ENCODE assay signal across 16 mouse cellular contexts in genomic region chr12:71053031-71053430, GRCm38 (mm10). TPM values are rescaled to one million over a fixed set of nuclear protein-coding genes. Genes with fewer than 3 reads are reported as not detected.
DNase-seq lines count a peak whose midpoint lies in the region; TF ChIP-seq lines count a peak whose summit lies in the region.
"Had no signal": no experiment of that assay in that cellular context is flagged by ENCODE, and none has a peak within 500 bp of the region (broad histone marks: within the 10 kb centered on the region; RNA-seq: fewer than 3 reads in every experiment).

No protein-coding gene starts in this region.

- TF ChIP-seq EP300 in heart, adult 2 months (IDR thresholded peaks at IDR 0.05; ENCODE audit: insufficient read depth, low read depth, low read length): no peak

- H3K36me3 ChIP-seq in heart, adult 2 months (ENCODE audit: control insufficient read depth, insufficient read depth, low read length): peaks cover 10% of the 10 kb centered on the region
- H3K36me3 ChIP-seq: forebrain, embryonic 15.5 days had no signal

- DNase-seq in heart, adult 11 months: peak; percentile 91
- DNase-seq in heart, adult 2 months: no peak
- DNase-seq in left cerebral cortex, adult 2 months (ENCODE audit: extremely low spot score in 1 of 2, low spot score in 2 of 2): no peak
- no peak for DNase-seq in left cerebral cortex, adult 11 months (ENCODE audit: low spot score)
- DNase-seq in ES-CJ7 (ENCODE audit: low read depth, low spot score): peak; percentile 38
- DNase-seq in MN1 (ENCODE audit: low spot score): peak; percentile 24
- DNase-seq in c-Kit-positive CD71-positive TER-119-positive erythroid progenitor cells, embryonic 14.5 days (ENCODE audit: low spot score): no peak
- DNase-seq: gastrocnemius, postnatal 36 days; thymus, adult 18-20 months had no signal

- TF ChIP-seq POLR2A in heart, adult 2 months (IDR thresholded peaks at IDR 0.05; ENCODE audit: insufficient read depth, low read depth, low read length): no peak

- H3K4me3 ChIP-seq in heart, adult 2 months: no peak overlapping the region
- H3K4me3 ChIP-seq in left cerebral cortex, adult 2 months: no peak overlapping the region
- H3K4me3 ChIP-seq: forebrain, embryonic 15.5 days had no signal

- no peaks in the 10 kb centered on the region for H3K27me3 ChIP-seq in heart, adult 2 months (ENCODE audit: control insufficient read depth, insufficient read depth, low read length)
- H3K27me3 ChIP-seq: CH12.LX; forebrain, embryonic 15.5 days had no signal

- H3K27ac ChIP-seq in heart, adult 2 months: no peak overlapping the region
- peak overlapping the region; percentile 28; the same call in 1 of the 2 replicates for H3K27ac ChIP-seq in left cerebral cortex, adult 2 months
- H3K27ac ChIP-seq: forebrain, embryonic 15.5 days had no signal

- WGBS in heart, adult 2 months: 67% methylated on average over 1 of the region's 1 CpGs

- H3K79me2 ChIP-seq in heart, adult 2 months (replicated peaks; ENCODE audit: control insufficient read depth, insufficient read depth, low read length): no peaks in the 10 kb centered on the region; the same call in 1 of the 2 replicates

- no peak for TF ChIP-seq CTCF in heart, adult 2 months (IDR thresholded peaks at IDR 0.05)
- no peak for TF ChIP-seq CTCF in left cerebral cortex, adult 2 months (IDR thresholded peaks at IDR 0.05)

- H3K4me1 ChIP-seq in heart, adult 2 months (ENCODE audit: control insufficient read depth, insufficient read depth, low read length): peaks cover 12% of the 10 kb centered on the region

- H3K9ac ChIP-seq in heart, adult 2 months (ENCODE audit: low read depth, low read length): no peak overlapping the region
- H3K9ac ChIP-seq: forebrain, embryonic 15.5 days had no signal

- intact Hi-C loops in heart, adult 2 months (cut with DNase I): no loop called here
- intact Hi-C loops in left cerebral cortex, adult 2 months (cut with DNase I): no loop called here

RNA-seq across cellular contexts. Expression of gene Arid4a, which starts 37.2 kb away (rescaled TPM):
- total RNA-seq in heart, adult 2 months (2021): 10 to 100 TPM; 14.1 to 15.3 TPM
- 2.5 and 4.0 TPM in 2 replicates for polyA plus RNA-seq in heart, adult 2 months (2012; rRNA removed)
- 10 to 100 TPM; 35.2 to 36.4 TPM for total RNA-seq in left cerebral cortex, adult 2 months (2021)

RNA-seq across cellular contexts. Expression of gene Tomm20l, which starts 58.2 kb away (rescaled TPM):
- total RNA-seq in heart, adult 2 months (2021): under 1 TPM in 1 of 2 experiments, not detected in 1; 0.81 TPM
- polyA plus RNA-seq in heart, adult 2 months (2012; rRNA removed): not detected in 2 replicates
- not detected for total RNA-seq in left cerebral cortex, adult 2 months (2021)
- total RNA-seq: CH12.LX; gastrocnemius, postnatal 36 days; layer of hippocampus, postnatal 25 days; monocyte, adult 5-6 weeks had no signal
- polyA plus RNA-seq: forebrain, embryonic 15.5 days; inflammation-experienced regulatory T-cells, adult 6 months; limb, embryonic 14.5 days; spleen, adult 2 months had no signal

Comparison
In these comparisons a context has a peak if more than half of its experiments do, and no peak if none do; other contexts are left out.
1. DNase-seq: peak in heart, adult 11 months (single experiment), ES-CJ7 (single experiment) and MN1 (single experiment); none in heart, adult 2 months (0 of 2), left cerebral cortex, adult 2 months (0 of 2), left cerebral cortex, adult 11 months (single experiment) and c-Kit-positive CD71-positive TER-119-positive erythroid progenitor cells, embryonic 14.5 days (single experiment).